Mouse (Mus musculus) cerebellum, adult 2 months (tissue): ENCODE measurements around the gene Fkbp4.
A peak's percentile ranks its signal among the peaks of the same experiment; 100 is the strongest.

Source experiments
- CTCF ChIP-seq: fragments of 200-500 bp; IDR thresholded peaks from 2 replicates; pipeline ENCODE4 v1.5.1; 2011; ENCODE audit warnings: low read depth, mild to moderate bottlenecking, control low read depth, low read length, moderate library complexity, borderline replicate concordance; ENCODE audit not compliant: insufficient read depth
- POLR2A ChIP-seq: fragments of 200-500 bp; IDR thresholded peaks from 2 replicates; pipeline ENCODE4 v1.6.1; 2011; ENCODE audit warnings: low read length, control low read depth, borderline replicate concordance; ENCODE audit not compliant: insufficient read depth

DNA sequence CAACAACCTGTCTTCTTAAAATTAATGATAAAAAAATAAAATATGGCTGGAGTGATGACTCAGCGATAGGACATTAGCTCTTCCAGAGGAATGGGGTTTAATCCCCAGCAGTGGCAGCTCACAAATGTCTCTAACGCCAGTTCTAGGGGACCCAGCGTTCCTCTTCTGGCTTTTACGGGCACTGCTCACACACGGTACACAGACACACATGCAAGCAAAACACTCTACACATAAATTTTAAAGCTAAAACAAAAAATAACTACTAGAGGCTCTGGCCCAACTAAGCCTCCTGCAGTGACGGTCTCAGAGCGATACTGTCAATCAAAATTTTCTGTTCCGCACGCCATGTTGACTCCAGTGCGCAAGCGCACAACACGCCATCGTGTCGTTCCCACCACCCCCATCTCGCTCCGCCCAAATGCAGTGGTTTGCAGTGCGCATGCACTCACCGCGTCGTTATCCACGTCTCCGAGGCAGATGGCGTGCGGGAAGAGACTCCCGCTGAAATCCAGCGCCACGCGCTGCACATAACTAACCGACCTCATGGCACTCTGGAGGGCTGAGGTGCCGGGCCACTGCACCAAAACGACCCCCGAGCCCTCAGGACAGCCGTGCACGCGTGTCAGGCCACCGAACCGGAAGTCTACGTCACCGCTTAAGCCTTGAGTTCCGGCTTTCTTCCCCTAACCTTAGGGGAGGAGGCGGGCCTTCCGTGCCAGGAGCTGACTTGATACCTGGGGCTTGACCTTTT lies 14.0 kb downstream of the Fkbp4 start, which contains the start of gene Itfg2:
- no peak for TF ChIP-seq CTCF
- TF ChIP-seq POLR2A: peak; percentile 95; the same call in 1 of the 2 replicates
